Mouse (Mus musculus) c-Kit-negative CD71-positive TER-119-positive erythroid progenitor cells, embryonic 14.5 days (primary cell): Measurements from ENCODE around the gene Eif3j1.
"Not testable (repeated sequence)": the region's sequence is repeated elsewhere in the genome, so short reads cannot be mapped to it uniquely, and the experiment has no call there.

Experiments used
- DNase-seq: peaks from one replicate; pipeline ENCODE4 v3.0.0-alpha.2; 2013; ENCODE audit warnings: low read depth, low spot score

Gene Eif3j1

DNA sequence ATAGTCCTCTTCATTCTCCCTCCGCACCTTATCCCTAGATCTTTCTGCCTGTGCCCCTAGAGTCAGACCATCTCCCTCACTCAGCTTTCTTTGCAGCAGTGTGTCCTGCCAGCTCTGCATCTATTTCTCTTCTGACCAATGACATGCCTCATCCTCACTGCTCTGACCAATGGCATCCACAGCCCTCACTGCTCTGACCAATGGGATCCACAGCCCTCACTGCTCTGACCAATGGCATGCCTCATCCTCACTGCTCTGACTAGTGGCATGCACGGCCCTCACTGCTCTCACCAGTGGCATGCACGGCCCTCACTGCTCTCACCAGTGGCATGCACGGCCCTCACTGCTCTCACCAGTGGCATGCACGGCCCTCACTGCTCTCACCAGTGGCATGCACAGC lies 69.3 kb downstream of the Eif3j1 start:
- DNase-seq = not testable (repeated sequence)

DNA sequence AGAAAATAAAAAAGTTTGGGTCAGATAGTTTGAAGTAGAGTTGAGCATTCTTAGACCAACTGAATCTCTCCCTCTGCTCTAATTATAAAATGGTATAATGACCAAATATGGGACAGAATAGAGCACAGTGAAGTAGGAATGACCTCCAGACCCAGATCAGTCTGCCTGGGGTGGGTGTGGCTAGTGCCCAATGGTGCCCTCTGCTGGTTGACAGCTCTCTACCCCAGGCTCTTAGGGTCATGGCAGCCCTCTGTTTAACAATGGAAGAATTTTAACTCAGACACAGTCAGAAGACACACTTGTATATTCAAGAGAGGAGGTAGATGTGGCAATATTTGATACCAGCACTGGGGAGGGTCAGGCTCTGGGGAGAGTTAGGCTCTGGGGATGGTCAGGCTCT lies 73.7 kb downstream of the Eif3j1 start:
- DNase-seq = no peak
